Mouse (Mus musculus) T-cell, adult 2 months (primary cell): ENCODE measurements at regions not wholly inside any gene's neighbourhood (a gene's known extent, or its start where the extent isn't known, plus 50 kb on each side); places are given as distances from the start of the nearest gene placed in this dataset.
A peak's percentile ranks its signal among the peaks of the same experiment; 100 is the strongest.

ENCODE experiments used
- DNase-seq: peaks from one replicate; pipeline ENCODE4 v3.0.0; 2022; ENCODE audit warnings: low spot score

GRCm38 (mm10) chr6:147416592-147416991 lies 59.0 kb upstream of the Ccdc91 start:
- DNase-seq: no peak

DNA sequence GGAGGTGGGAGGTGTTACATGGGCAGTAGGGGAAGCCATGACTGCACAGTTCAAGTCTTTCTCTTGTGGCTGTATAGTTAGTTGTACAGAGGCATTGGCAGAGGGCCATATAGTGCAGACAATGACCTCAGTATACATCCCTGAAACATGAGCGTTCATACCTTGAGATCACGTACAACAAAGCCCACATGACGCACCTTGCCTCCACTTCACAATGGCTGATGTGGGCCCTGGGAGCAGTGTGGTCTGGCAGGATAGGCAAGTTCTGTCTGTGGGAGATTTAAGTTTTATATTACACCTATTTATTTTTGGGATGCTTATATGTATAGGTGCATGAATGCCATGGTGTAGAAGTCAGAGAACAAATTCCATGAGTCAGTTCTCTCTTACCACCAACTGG lies 61.9 kb upstream of the Ccdc91 start:
- DNase-seq: no peak

DNA sequence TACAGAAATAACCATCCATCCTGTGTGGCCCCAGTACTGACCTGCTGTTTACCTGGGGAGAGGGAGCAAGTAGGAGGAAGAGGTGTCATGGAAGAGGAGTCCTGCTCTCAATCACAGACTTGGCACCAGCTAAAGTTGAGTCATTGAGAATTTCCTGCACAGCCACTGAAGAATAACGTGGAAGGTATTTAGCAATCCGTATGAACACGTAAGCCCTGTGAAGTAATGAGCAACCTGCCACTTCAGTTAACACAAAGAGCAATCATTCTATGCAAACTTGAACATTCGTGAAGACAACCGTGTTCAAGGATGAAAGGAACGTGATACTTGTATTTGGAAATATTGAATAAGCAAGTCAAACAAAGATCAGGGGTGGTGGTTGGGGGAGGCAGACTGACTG lies 77.6 kb upstream of the Ccdc91 start:
- no peak for DNase-seq

DNA sequence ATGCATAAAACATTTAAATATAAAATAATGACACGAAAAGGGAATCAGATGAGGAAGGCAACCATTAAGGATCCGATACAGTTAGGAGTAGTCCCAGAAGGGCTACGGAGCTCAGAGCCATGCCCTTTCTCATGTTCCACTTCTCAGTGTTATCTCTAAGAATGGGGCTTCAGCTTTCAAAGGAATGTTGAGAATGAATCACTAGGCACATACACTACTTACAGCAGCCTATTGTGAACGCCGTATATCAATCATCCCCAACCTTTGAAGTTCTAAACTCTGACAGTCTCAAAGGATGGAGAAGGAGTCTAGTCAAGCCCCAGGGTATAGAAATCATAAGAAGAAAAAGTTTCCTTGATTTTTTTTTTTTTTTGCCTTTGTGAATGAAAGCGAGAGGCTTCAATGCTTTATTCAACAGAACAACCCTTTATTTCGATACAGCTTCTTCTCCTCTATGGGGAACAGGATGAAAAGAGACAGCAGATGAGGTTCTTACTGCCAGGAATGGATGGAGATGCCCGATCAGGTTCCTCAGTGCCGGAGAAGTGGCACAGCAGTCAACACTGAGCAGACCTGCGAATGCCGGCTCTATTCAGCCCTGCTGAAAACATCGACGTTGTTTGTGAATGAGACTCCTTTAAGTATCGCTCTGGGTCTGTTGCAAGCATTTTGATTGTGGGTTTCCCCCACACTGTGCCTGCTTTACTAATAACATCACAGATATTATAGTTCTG lies 84.0 kb upstream of the Ccdc91 start:
- DNase-seq: no peak

DNA sequence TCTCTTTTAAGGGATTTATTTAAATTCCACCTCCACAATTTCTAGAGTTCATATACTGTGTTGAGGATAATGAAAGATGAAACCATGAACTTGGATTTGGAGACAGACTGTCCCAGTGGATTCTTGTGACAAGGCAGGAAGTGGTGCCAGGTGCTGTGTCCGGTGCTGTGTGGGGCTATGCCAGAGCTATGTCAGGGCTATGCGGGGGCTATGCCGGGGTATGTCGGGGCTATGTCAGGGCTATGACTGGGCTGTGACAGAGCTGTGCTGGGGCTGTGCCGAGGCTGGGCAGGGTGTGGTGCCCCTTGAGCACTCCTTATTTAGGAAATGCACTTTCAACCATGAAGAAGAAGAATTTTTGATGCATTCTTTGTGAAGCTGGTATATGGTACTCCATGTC lies 85.1 kb upstream of the Ccdc91 start:
- DNase-seq: no peak

DNA sequence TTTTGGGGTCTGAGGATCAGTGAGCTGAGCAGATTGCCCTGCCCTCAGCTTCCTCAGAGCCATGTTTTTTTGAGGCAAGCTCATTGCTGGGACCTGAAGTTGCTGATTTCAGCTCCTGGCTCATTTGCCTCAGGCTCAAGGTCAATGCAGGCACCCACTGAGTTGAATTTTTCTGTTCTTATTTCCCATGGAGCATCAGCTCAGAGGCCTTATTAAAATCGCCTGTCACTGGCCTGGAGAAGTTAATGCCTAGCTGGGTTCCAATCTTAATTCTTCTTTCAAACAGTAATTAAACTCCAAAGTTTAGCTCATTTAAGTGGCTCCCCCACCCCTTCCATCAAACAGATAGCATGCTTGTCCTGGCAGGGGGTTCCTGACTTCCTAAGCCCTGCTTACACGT lies 86.9 kb upstream of the Ccdc91 start:
- DNase-seq: no peak

GRCm38 (mm10) chr6:147385606-147386005 lies 90.0 kb upstream of the Ccdc91 start:
- no peak for DNase-seq

- peak; percentile 58 for DNase-seq
Measured at GRCm38 (mm10) chr6:147380519-147380918, 95.1 kb upstream of the Ccdc91 start.

DNA sequence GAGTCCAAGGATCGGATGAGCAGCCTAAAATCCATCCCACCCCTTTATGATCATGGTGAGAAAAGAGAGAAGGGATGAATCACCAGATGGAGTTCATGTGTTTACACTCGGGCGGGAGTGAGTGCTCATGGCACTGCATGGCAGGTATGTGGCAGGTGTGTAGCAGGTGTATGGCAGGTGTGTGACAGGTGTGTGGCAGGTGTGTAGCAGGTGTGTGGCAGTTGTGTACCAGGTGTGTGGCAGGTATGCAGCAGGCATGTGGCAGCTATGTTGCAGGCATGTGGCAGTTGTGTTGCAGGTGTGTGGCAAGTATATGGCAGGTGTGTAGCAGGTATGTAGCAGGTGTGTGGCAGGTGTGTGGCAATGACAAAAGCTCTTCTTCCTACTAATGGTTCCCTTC lies 97.9 kb upstream of the Ccdc91 start:
- DNase-seq: no peak

- no peak for DNase-seq
Measured at GRCm38 (mm10) chr6:147371737-147372136, 103.9 kb upstream of the Ccdc91 start.

DNA sequence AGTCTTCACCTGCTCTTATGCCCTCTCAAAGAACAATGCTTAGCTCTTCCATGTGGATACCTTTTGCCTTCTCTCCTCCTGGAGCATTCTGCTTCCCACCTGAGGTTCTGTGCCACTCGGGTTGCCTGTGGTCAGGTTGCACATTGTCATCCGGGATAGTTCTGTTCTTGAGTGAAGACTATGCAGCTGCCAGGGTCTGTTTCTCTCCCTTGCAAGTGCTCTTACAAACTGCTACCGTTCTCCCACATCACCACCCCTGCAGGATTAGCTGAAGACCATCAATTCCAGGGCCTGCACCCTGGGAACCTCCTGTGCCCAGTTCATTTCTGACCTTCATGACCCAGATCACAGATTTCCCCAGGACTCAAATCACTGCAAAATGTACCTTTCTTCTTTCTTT lies 104.3 kb upstream of the Ccdc91 start:
- no peak for DNase-seq

DNA sequence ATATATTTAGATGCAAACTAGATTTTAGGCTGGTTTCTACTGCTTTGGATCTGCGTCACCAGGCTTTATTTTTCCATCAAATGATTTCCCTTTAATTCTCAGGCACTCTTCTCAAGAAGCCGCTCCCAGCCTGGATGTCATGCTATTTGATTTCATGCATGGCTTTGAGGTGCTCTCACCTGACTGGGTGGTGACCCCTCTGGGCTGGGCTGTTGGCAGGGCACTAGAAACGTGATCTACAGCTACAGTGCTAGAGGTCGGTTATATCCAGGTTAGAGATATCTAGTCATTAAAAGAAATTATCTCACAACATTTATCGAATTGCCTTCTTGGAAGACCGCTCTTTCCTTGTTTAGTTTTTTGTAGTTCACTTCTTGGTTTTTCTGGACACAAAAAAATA lies 98.9 kb upstream of the Pthlh start:
- no peak for DNase-seq

- DNase-seq: no peak
Measured at GRCm38 (mm10) chr6:147357031-147357430, 93.0 kb upstream of the Pthlh start.

GRCm38 (mm10) chr6:147356570-147356969 lies 92.6 kb upstream of the Pthlh start:
- no peak for DNase-seq

DNA sequence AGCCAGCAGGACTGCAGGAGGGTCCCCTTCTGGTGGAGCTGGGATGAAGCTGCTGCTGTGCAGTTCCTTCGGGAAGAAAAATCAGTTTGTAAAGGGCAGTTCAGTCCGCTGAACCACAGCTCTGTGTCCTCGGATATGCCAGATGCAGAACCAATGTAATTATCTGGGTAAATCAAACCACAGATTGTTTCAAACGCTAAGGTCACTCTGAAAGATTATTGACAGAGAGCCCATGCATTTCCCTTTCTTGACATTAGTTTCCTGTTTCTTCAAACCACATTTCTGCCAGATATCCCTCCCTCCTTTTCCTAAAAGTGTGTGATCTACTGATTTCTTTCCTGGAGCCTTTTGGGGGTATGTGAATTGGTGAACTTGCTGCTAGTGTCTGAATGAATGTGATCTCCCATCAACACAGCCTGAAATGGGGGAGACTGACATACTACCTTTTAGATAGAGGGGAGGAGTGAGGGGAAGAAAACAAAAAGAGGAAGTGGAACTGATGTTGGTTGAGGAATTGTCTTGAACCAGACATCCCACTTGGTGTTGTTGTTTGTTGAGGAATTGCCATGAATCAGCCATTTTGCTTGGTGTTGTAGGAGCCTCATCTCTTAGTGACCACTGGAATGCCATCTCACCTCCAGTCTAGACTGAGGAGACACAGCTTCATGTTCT lies 85.7 kb upstream of the Pthlh start:
- no peak for DNase-seq

DNA sequence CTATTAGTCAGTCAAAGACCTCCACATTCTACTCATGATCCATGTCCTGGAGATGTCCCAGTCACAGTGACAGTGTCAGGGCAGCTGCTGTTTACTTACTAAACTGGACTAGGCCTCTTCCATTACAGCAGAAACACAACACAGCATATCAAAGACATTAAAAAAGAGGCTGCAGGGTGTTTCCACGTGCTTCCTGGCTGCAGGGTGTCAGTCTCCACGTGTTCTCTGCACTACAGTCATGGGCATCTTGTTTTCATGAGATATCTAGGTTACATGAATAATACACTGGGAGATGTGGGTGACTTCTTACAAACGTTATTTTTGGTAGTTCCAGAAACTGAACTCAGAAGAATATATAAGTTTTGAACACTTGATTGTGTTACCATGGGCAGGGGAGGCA lies 84.6 kb upstream of the Pthlh start:
- DNase-seq: no peak

- no peak for DNase-seq
Measured at GRCm38 (mm10) chr6:147341042-147341441, 77.1 kb upstream of the Pthlh start.

- DNase-seq: peak; percentile 3
Measured at GRCm38 (mm10) chr6:147332976-147333375, 69.0 kb upstream of the Pthlh start.

GRCm38 (mm10) chr6:147329201-147329600 lies 65.2 kb upstream of the Pthlh start:
- DNase-seq: no peak

DNA sequence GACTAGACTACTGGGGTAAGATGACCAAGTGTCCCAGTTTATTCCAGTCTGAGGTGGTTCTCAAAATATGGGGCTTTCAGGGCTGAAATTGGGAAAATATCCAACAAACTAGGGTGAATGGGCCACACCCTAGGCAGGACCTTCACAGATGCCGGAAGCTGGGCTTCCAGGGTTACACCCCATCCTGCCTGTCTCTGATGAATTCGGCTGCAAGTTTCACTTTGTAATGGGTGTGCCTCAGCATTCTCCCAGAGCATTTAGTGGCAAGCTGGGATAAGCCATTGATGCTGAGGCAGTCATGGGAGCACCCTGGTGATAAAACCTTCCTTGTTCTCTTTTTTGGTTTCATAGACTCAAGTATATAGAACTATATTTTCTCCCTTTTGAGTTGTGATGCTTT lies 60.4 kb upstream of the Pthlh start:
- no peak for DNase-seq

DNA sequence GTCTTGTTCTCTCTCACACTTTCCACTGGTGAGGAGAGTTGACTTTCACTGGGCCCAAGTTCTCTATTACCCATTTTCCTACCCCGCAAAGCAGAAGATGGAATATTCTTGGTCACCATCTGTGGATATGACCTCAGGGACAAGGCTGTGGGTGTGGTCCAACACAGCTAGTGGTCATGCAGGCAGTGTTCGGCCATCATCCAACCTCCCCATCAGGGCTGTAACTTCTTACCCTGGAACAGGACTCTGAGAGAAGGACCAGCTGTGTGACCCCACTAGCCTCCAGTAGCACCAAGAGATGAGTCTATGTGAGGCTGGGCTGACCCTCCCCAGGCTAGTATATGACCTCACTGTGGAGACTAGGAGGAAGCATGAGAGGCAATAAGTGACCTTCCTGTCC lies 54.1 kb upstream of the Pthlh start:
- no peak for DNase-seq

DNA sequence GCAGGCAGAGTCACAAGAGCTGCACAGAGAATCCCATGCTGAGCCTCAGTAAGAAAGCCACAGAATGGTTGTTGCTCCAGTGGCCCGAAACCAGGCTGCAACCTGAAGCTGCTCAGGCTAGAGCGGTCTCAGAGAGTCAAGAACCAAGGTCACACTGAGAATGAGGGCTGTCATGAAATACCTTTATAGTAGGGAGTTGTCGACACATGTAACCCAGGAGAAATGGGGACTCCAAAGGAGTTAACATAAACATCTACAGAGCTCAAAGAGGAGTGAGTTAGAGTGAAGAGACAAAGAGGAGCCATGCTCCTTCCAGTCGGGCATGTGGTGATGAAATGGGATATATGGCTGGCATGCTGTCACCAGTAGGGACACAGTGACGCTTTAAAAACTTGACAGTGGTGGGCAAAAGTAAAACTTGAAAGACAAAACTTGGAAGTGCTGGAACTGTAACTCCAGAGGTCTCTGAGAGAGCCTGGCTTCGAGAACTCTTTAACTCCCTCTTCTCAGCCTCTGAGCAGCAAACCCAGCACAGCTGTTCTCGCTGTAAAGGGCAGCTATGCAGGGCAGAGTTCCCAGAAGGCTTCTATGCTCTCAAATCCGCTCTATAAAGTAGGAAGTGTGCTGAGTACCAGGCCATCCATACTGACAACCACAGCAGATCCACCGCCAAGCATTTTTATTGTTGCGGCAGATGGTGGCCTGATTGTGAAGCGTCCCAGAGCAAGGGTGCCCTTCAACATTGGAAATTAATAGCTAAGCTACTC lies 52.9 kb upstream of the Pthlh start:
- no peak for DNase-seq

DNA sequence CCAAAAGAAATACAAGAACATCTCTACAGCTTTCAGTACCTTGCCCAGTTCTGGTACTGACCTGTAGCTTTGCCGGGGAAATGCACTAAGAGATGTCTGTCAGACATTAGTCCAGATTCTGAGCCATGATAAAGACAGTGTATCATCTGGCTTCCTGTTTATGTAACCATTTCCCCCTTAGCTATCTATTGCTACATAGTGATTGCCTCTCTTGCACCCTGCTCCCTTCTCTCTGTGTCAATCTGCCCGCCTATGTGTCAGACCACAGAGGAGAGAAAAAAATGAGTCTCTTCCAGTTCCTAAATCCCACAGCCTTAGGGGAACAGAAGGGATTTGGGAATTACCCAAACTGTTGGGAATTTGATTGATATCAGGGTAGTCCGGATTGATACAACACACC lies 52.2 kb upstream of the Pthlh start:
- no peak for DNase-seq
